Mouse (Mus musculus) ES-E14 (cell line): ENCODE results near the gene Araf.

Experiments
- CHD2 ChIP-seq: IDR thresholded peaks from 2 replicates; pipeline ENCODE4 v1.6.1; 2014; ENCODE audit warnings: mild to moderate bottlenecking, low read depth, low read length, inconsistent platforms
- HCFC1 ChIP-seq: IDR thresholded peaks from 2 replicates; pipeline ENCODE4 v1.6.1; 2012; ENCODE audit warnings: low read length, inconsistent platforms, borderline replicate concordance; ENCODE audit not compliant: insufficient read depth
- MAFK ChIP-seq: IDR thresholded peaks from 2 replicates; pipeline ENCODE4 v1.6.1; 2014; ENCODE audit warnings: mild to moderate bottlenecking, low read depth, low read length, inconsistent platforms; ENCODE audit not compliant: insufficient read depth
- ZC3H11A ChIP-seq: IDR thresholded peaks from 2 replicates; pipeline ENCODE4 v1.6.1; 2012; ENCODE audit warnings: low read depth, mild to moderate bottlenecking, inconsistent platforms, low read length, borderline replicate concordance
- ZNF384 ChIP-seq: IDR thresholded peaks from 2 replicates; pipeline ENCODE4 v1.6.1; 2012; ENCODE audit warnings: low read depth, low read length, inconsistent platforms

- TF ChIP-seq ZC3H11A (no peak), CHD2 (no peak), ZNF384 (no peak), MAFK (no peak), HCFC1 (no peak)
Measured at GRCm38 (mm10) chrX:20771666-20772065, 25.9 kb upstream of the Araf start.
